Mouse (Mus musculus): Measurements from ENCODE around the gene Mbnl1. TPM values are rescaled to one million over a fixed set of nuclear protein-coding genes. Genes with fewer than 3 reads are reported as not detected.

Gene Mbnl1
- polyA plus RNA-seq, 1 experiment, result 20.3 TPM

DNA sequence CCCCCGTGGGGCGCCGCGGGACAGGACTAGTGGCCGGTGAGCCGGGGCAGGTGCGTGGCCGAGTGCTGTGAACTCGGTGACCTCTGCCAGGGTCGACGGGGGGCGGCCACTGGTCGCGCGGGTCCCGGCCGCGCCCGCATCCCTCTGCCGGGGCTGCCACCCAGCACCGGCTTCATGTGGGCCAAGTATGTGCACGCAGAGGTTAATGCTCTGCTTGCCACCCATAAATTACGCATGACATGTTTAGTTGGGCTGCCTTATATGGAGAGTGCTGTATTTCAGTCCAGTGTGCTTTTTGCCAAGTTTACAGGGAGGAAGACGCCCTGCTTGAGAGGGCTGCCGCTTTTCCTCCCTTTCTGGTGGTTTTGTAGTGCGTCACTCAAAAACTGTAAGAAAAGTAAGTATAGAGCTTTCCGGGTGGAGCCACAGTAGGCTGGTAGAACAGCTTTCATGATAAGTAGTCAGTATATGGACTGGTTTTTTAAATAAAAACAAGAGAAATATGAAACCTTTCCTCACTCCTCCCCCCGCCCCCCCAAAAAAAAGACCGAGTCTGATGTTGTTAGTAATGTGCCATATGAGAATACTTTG is 29.0 kb downstream of the Mbnl1 start:
- peaks cover 46% of the 10 kb centered on the region for H3K4me1 ChIP-seq
- H3K36me3 ChIP-seq (replicated peaks; ENCODE audit: low read length), result peaks cover 27% of the 10 kb centered on the region
- TF ChIP-seq GATA1 (IDR thresholded peaks at IDR 0.05; ENCODE audit: borderline replicate concordance, low read length) (no peak), FLI1 (IDR thresholded peaks at IDR 0.05; ENCODE audit: low read length) (no peak)
- peak overlapping the region; percentile 98 for H3K4me3 ChIP-seq (replicated peaks)
- H3K9me3 ChIP-seq, result no peaks in the 10 kb centered on the region
- no peaks in the 10 kb centered on the region for H3K27me3 ChIP-seq (replicated peaks)

GRCm38 (mm10) chr3:60502155-60502987 is 29.7 kb downstream of the Mbnl1 start:
- peaks cover 31% of the 10 kb centered on the region for H3K36me3 ChIP-seq (replicated peaks; ENCODE audit: low read length)
- TF ChIP-seq FLI1 (IDR thresholded peaks at IDR 0.05; ENCODE audit: low read length) (no peak), GATA1 (IDR thresholded peaks at IDR 0.05; ENCODE audit: borderline replicate concordance, low read length) (no peak)
- peak overlapping the region; percentile 98 for H3K4me3 ChIP-seq (replicated peaks)
- H3K9me3 ChIP-seq, result no peaks in the 10 kb centered on the region
- peaks cover 46% of the 10 kb centered on the region for H3K4me1 ChIP-seq
- no peaks in the 10 kb centered on the region for H3K27me3 ChIP-seq (replicated peaks)

DNA sequence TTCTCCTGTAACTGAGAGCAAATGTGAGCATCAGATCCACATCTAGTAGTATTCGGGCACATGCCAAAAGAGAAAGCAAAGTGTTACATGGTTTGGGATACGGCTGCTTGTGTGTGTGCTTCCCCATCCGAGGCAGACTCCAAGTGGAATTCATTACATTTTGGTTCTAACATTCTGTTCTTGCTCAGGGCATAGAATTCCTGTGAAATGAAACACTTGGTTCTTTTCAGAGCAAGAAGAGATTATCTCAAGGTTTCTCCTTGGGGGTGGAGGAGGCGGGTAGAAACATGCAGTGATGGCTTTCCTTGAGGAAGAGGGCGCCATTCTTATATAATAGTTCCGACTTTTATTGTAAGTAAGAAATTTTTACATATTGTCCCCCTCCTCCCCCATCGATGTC is 30.6 kb downstream of the Mbnl1 start:
- Histone ChIP-seq H3K27me3 (replicated peaks) (no peaks in the 10 kb centered on the region), H3K4me1 (peaks cover 53% of the 10 kb centered on the region), H3K36me3 (replicated peaks; ENCODE audit: low read length) (peaks cover 39% of the 10 kb centered on the region), H3K9me3 (no peaks in the 10 kb centered on the region), H3K4me3 (replicated peaks) (peak overlapping the region; percentile 98)
- no peak for TF ChIP-seq FLI1 (IDR thresholded peaks at IDR 0.05; ENCODE audit: low read length)

DNA sequence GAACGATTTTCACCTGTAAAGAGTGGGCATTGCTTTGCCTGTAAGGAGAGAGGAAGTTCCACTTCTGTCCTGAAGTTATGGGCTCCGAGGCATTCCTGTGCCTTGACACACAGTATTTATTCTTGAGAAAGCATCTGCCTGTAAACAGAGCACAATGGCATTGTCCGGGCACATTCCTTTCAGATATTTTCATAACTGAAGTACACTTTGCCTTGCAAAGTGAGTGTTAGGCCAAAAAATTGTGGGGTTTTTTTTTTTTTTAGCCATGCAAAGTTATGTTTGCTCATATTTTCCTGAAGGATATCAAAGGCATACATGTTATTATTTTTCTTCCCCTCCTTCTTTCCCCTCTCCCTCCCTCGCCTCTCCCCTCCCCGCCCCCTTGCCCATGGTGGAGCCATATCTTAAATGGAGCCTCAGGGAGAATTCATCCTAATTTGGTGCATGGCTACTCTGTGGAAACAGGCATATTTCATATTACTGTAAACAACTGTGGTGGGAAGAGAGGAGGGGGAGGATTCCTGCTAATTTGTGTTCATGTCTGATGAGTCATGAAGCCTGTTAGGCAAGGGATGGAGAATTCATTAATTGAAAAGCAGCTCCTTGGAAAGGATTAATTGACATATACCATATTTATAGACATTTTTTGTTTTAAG is 32.3 kb downstream of the Mbnl1 start:
- TF ChIP-seq GATA1 (IDR thresholded peaks at IDR 0.05; ENCODE audit: borderline replicate concordance, low read length), result no peak
- TF ChIP-seq FLI1 (IDR thresholded peaks at IDR 0.05; ENCODE audit: low read length), result no peak
- Histone ChIP-seq H3K4me1 (peaks cover 52% of the 10 kb centered on the region), H3K36me3 (replicated peaks; ENCODE audit: low read length) (peaks cover 55% of the 10 kb centered on the region), H3K27me3 (replicated peaks) (no peaks in the 10 kb centered on the region), H3K9me3 (no peaks in the 10 kb centered on the region), H3K4me3 (replicated peaks) (peak overlapping the region; percentile 98)

DNA sequence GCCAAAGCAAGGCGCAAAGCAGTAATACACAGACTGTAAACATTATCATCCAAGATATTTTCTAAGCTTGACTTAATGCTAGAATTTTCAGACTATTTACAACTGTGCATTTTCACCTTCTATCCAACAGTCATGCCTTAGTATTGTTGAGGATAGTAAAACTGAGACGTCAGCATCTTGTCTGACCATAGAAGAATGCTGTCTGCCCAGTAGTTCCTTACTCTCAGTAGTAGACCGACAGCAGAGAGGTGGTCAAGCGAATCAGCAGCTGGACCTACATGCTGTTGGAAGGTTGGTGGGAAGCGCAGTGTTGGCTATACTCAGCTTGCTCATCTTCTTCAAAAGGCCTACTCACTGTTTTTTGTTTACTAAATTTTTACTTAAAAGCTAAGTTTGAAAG is 34.2 kb downstream of the Mbnl1 start:
- H3K36me3 ChIP-seq (replicated peaks; ENCODE audit: low read length), result peaks cover 71% of the 10 kb centered on the region
- no peak for TF ChIP-seq GATA1 (IDR thresholded peaks at IDR 0.05; ENCODE audit: borderline replicate concordance, low read length)
- no peak for TF ChIP-seq FLI1 (IDR thresholded peaks at IDR 0.05; ENCODE audit: low read length)
- H3K4me3 ChIP-seq (replicated peaks), result peak overlapping the region; percentile 86
- peaks cover 69% of the 10 kb centered on the region for H3K4me1 ChIP-seq
- no peaks in the 10 kb centered on the region for H3K9me3 ChIP-seq
- no peaks in the 10 kb centered on the region for H3K27me3 ChIP-seq (replicated peaks)

DNA sequence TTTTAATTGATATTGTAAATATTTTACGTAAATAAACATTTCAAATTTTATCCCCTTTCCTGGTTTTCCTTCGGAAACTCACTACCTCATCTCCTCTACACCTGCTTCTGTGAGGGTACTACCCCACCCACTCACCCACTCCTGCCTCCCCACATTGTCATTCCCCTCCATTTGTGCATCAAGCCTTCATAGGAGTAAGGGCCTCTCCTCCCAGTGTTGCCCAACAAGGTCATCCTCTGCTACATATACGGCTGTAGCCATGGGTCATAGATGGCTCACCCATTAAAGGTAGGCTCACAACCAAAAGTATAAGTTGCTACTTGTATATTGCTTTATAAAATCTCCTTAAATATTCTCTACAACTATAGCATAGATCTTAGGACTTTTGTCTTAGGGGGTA is 34.9 kb downstream of the Mbnl1 start:
- H3K27me3 ChIP-seq (replicated peaks), result no peaks in the 10 kb centered on the region
- H3K4me1 ChIP-seq, result peaks cover 76% of the 10 kb centered on the region
- no peaks in the 10 kb centered on the region for H3K9me3 ChIP-seq
- peak overlapping the region; percentile 84 for H3K4me3 ChIP-seq (replicated peaks)
- TF ChIP-seq FLI1 (IDR thresholded peaks at IDR 0.05; ENCODE audit: low read length), result no peak
- H3K36me3 ChIP-seq (replicated peaks; ENCODE audit: low read length), result peaks cover 71% of the 10 kb centered on the region

DNA sequence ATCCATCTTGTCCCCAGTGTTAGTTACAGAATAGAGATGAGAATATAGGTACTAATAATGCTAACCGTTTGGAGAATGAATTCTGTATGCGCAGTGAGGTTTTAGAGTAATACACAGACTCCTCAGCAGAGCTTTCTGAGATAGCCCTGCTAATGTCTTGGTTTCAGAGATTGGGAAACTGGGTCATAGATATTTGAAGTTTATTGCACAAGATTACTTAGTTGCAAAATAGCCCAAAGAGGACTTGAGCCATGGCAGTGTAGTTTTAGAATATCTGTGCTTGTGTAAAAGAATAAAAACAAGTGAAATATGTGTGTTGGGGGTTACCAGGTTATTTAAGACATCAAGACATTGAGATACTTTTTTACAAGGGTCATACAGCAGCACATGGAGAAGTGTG is 35.3 kb downstream of the Mbnl1 start:
- H3K9me3 ChIP-seq, result no peaks in the 10 kb centered on the region
- TF ChIP-seq FLI1 (IDR thresholded peaks at IDR 0.05; ENCODE audit: low read length), result no peak
- TF ChIP-seq GATA1 (IDR thresholded peaks at IDR 0.05; ENCODE audit: borderline replicate concordance, low read length), result no peak
- peaks cover 80% of the 10 kb centered on the region for H3K4me1 ChIP-seq
- H3K36me3 ChIP-seq (replicated peaks; ENCODE audit: low read length), result peaks cover 72% of the 10 kb centered on the region
- no peaks in the 10 kb centered on the region for H3K27me3 ChIP-seq (replicated peaks)
- peak overlapping the region; percentile 89 for H3K4me3 ChIP-seq (replicated peaks)

DNA sequence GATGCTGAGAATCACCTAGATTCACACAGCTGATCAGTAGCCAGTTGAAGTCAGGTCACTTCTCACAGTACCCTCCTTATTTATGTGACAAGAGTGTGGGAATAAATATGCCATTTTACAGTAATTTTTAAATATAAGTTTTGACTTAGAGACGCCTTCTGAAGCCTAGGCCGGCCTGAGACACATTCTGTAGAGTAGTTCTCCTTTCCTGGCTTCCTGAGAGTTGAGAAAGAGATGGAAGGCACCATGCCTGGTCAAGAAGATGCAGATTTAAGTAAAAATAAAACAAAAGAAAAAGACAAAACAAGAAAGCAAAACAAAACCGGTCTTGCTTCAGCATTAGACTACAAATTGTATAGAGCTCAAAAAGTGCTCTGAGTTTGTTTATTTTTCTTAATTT is 38.6 kb downstream of the Mbnl1 start:
- H3K36me3 ChIP-seq (replicated peaks; ENCODE audit: low read length), result peaks cover 78% of the 10 kb centered on the region
- TF ChIP-seq GATA1 (IDR thresholded peaks at IDR 0.05; ENCODE audit: borderline replicate concordance, low read length) (no peak), FLI1 (IDR thresholded peaks at IDR 0.05; ENCODE audit: low read length) (no peak)
- no peaks in the 10 kb centered on the region for H3K9me3 ChIP-seq
- H3K27me3 ChIP-seq (replicated peaks), result no peaks in the 10 kb centered on the region
- peak overlapping the region; percentile 73 for H3K4me3 ChIP-seq (replicated peaks)
- H3K4me1 ChIP-seq, result peaks cover 95% of the 10 kb centered on the region

- Histone ChIP-seq H3K27me3 (replicated peaks) (no peaks in the 10 kb centered on the region), H3K4me1 (peaks cover 94% of the 10 kb centered on the region), H3K4me3 (replicated peaks) (peak overlapping the region; percentile 51), H3K36me3 (replicated peaks; ENCODE audit: low read length) (peaks cover 69% of the 10 kb centered on the region), H3K9me3 (no peaks in the 10 kb centered on the region)
- no peak for TF ChIP-seq GATA1 (IDR thresholded peaks at IDR 0.05; ENCODE audit: borderline replicate concordance, low read length)
- no peak for TF ChIP-seq FLI1 (IDR thresholded peaks at IDR 0.05; ENCODE audit: low read length)
These were observed 40.7 kb downstream of the Mbnl1 start for GRCm38 (mm10) chr3:60513337-60513736.

DNA sequence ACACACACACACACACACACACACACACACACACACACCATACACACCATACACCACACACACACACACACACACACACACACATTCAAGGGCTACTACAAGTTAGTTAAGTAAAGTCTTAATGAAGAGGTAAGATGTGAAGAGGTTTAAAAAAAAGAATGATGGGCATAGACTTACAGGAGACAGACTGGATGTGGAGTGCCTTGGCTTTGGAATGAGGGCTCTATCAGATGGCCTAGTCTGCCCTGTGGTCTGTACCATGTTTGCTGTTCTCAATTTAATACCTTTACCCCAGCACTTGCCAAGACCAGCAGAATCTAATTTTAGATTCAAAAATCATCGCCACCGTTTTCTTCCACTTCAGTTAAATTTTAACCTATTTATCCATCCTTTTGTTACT is 41.1 kb downstream of the Mbnl1 start:
- Histone ChIP-seq H3K27me3 (replicated peaks) (no peaks in the 10 kb centered on the region), H3K9me3 (no peaks in the 10 kb centered on the region), H3K4me3 (replicated peaks) (peak overlapping the region; percentile 73), H3K36me3 (replicated peaks; ENCODE audit: low read length) (peaks cover 67% of the 10 kb centered on the region), H3K4me1 (peaks cover 94% of the 10 kb centered on the region)
- TF ChIP-seq GATA1 (IDR thresholded peaks at IDR 0.05; ENCODE audit: borderline replicate concordance, low read length), result no peak
- no peak for TF ChIP-seq FLI1 (IDR thresholded peaks at IDR 0.05; ENCODE audit: low read length)

Data from megakaryocyte, embryonic 14.5 days (primary cell).